ENCODE assay signal across 9 mouse cellular contexts in the genomic region with DNA sequence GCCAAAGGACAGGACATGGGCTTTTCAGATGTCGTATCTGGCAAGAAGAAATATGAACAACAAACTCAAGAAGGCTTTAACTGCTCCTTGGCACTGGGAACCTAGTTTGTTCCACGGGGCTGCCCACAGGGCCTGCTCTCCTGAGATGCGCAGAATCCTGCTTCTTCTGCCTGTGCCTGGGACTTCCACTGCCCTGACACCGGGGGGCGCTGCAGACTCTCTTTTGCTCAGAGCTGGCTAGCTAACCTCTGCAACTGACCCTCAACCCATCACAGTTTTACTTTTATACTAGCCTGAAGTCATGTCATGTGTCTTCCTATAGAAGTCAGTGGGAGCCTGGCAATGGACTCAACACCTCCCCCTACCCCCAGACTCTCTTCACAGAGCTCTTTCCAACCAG. TPM values are rescaled to one million over a fixed set of nuclear protein-coding genes. Genes with fewer than 3 reads are reported as not detected.
DNase-seq lines count a peak whose midpoint lies in the region; TF ChIP-seq lines count a peak whose summit lies in the region.
"Had no signal": no experiment of that assay in that cellular context is flagged by ENCODE, and none has a peak within 500 bp of the region (broad histone marks: within the 10 kb centered on the region; RNA-seq: fewer than 3 reads in every experiment).

No protein-coding gene starts in this region.

- TF ChIP-seq POLR2A in small intestine, adult 2 months (IDR thresholded peaks at IDR 0.05; ENCODE audit: low read depth, low read length), result no peak

- no peaks in the 10 kb centered on the region for H3K36me3 ChIP-seq in small intestine, adult 2 months (ENCODE audit: control insufficient read depth, insufficient read depth, low read length)
- H3K36me3 ChIP-seq: liver, embryonic 15.5 days had no signal

- H3K27ac ChIP-seq in small intestine, adult 2 months (ENCODE audit: insufficient read depth, low read depth, low read length), result no peak overlapping the region
- H3K27ac ChIP-seq: liver, embryonic 15.5 days had no signal

- no peaks in the 10 kb centered on the region for H3K4me1 ChIP-seq in small intestine, adult 2 months (ENCODE audit: control insufficient read depth, insufficient read depth, insufficient read length, low read length)
- H3K4me1 ChIP-seq: liver, embryonic 15.5 days had no signal

- H3K4me3 ChIP-seq in small intestine, adult 2 months (ENCODE audit: low read depth, low read length), result no peak overlapping the region
- H3K4me3 ChIP-seq: liver, embryonic 15.5 days had no signal

- WGBS in small intestine, adult 2 months, result 56% methylated on average over 5 of the region's 5 CpGs

- no peaks in the 10 kb centered on the region for H3K27me3 ChIP-seq in small intestine, adult 2 months (ENCODE audit: control insufficient read depth, insufficient read depth, low read length)
- H3K27me3 ChIP-seq: liver, embryonic 15.5 days had no signal

- peak; percentile 30 to 32 for DNase-seq in cerebellum, adult 18-20 months
- no peak for DNase-seq in cerebellum, adult 11 months
- DNase-seq in lung, adult 18-20 months, result peak; percentile 30 to 35
- no peak for DNase-seq in lung, postnatal 25 days (ENCODE audit: low spot score)
- DNase-seq in cerebellum, postnatal 36 days, result peak; percentile 39 to 63
- DNase-seq in kidney, postnatal 14 days, result peak; percentile 27
- no peak for DNase-seq in layer of hippocampus, adult 11-12 months (ENCODE audit: low spot score)

- peak; percentile 53; the same call in 1 of the 2 replicates for TF ChIP-seq CTCF in small intestine, adult 2 months (IDR thresholded peaks at IDR 0.05; ENCODE audit: extremely low read depth, insufficient read length, insufficient replicate concordance, low read depth, low read length)

RNA-seq across cellular contexts. Expression of gene Slc1a2, which starts 23.7 kb away (rescaled TPM):
- polyA plus RNA-seq in small intestine, adult 2 months (2012; rRNA removed), result 0.25 and 1.1 TPM in 2 replicates

Comparison
In these comparisons a context has a peak if more than half of its experiments do, and no peak if none do; other contexts are left out.
1. DNase-seq: peak in cerebellum, adult 18-20 months (2 of 2), lung, adult 18-20 months (2 of 2), cerebellum, postnatal 36 days (2 of 2) and kidney, postnatal 14 days (single experiment); none in cerebellum, adult 11 months (single experiment), lung, postnatal 25 days (single experiment) and layer of hippocampus, adult 11-12 months (single experiment).